Mouse (Mus musculus) layer of hippocampus, postnatal 25 days (tissue): ENCODE data around the gene St3gal3. TPM values are rescaled to one million over a fixed set of nuclear protein-coding genes. Genes with fewer than 3 reads are reported as not detected.

Experiments used
- DNase-seq, 2 experiments: peaks; one replicate each; pipeline ENCODE4 v3.0.0; 2022; ENCODE audit warnings: mixed read lengths in 2 of 2, low spot score in 1 of 2; ENCODE audit errors: extremely low spot score in 1 of 2
- total RNA-seq, 2 experiments: library from RNA; stranded (reverse); gene quantifications; 2 replicates each; pipeline ENCODE4 v1.2.3; 2021

St3gal3 gene
- total RNA-seq, 2 experiments from 2014 or later = 43.0 to 46.6 TPM

- no peak for DNase-seq
Measured at GRCm38 (mm10) chr4:117946639-117947305, 187.9 kb downstream of the St3gal3 start.

- DNase-seq = no peak
Measured at GRCm38 (mm10) chr4:117943317-117943716, 191.4 kb downstream of the St3gal3 start.

- no peak for DNase-seq
Measured at GRCm38 (mm10) chr4:117936964-117937363, 197.8 kb downstream of the St3gal3 start.

- no peak for DNase-seq
Measured at GRCm38 (mm10) chr4:117934081-117934480, 200.6 kb downstream of the St3gal3 start.

- no peak for DNase-seq
Measured at GRCm38 (mm10) chr4:117933248-117933647, 201.5 kb downstream of the St3gal3 start.

- DNase-seq = no peak
Measured at GRCm38 (mm10) chr4:117929391-117929881, 205.3 kb downstream of the St3gal3 start, which contains the start of gene Artn. TSS of gene Artn (minus strand) at chr4:117929763.

GRCm38 (mm10) chr4:117928699-117929241 is 205.9 kb downstream of the St3gal3 start:
- peak in 1 of 2 experiments; percentile 53 for DNase-seq

GRCm38 (mm10) chr4:117928234-117928633 is 206.5 kb downstream of the St3gal3 start:
- DNase-seq = peak in 1 of 2 experiments; percentile 56

GRCm38 (mm10) chr4:117926545-117927482 is 207.9 kb downstream of the St3gal3 start:
- DNase-seq = peak in 1 of 2 experiments; percentile 47

GRCm38 (mm10) chr4:117924916-117925315 is 209.8 kb downstream of the St3gal3 start:
- DNase-seq = no peak

- DNase-seq = no peak
Measured at GRCm38 (mm10) chr4:117923450-117923849, 211.3 kb downstream of the St3gal3 start.

GRCm38 (mm10) chr4:117921358-117921757 is 213.4 kb downstream of the St3gal3 start:
- DNase-seq = no peak

- no peak for DNase-seq
Measured at GRCm38 (mm10) chr4:117918762-117919161, 216.0 kb downstream of the St3gal3 start.

- DNase-seq = no peak
Measured at GRCm38 (mm10) chr4:117918261-117918660, 216.5 kb downstream of the St3gal3 start.

GRCm38 (mm10) chr4:117917847-117918246 is 216.9 kb downstream of the St3gal3 start:
- no peak for DNase-seq

- no peak for DNase-seq
Measured at GRCm38 (mm10) chr4:117917402-117917801, 217.3 kb downstream of the St3gal3 start.

- DNase-seq = no peak
Measured at GRCm38 (mm10) chr4:117916386-117916785, 218.3 kb downstream of the St3gal3 start.

- no peak for DNase-seq
Measured at GRCm38 (mm10) chr4:117915489-117916105, 219.1 kb downstream of the St3gal3 start.

GRCm38 (mm10) chr4:117914591-117915442 is 219.9 kb downstream of the St3gal3 start, which contains the start of gene Ipo13:
TSS of gene Ipo13 (minus strand) at chr4:117914999.
- peak; percentile 84 to 99 for DNase-seq
